Mouse (Mus musculus): ENCODE measurements around the gene Rsph3a. TPM values are rescaled to one million over a fixed set of nuclear protein-coding genes. Genes with fewer than 3 reads are reported as not detected.
A peak's percentile ranks its signal among the peaks of the same experiment; 100 is the strongest.
"Not testable (repeated sequence)": the region's sequence is repeated elsewhere in the genome, so short reads cannot be mapped to it uniquely, and the experiment has no call there.

Rsph3a gene
- 10 to 100 TPM; 39.6 to 45.4 TPM for total RNA-seq (2021)

DNA sequence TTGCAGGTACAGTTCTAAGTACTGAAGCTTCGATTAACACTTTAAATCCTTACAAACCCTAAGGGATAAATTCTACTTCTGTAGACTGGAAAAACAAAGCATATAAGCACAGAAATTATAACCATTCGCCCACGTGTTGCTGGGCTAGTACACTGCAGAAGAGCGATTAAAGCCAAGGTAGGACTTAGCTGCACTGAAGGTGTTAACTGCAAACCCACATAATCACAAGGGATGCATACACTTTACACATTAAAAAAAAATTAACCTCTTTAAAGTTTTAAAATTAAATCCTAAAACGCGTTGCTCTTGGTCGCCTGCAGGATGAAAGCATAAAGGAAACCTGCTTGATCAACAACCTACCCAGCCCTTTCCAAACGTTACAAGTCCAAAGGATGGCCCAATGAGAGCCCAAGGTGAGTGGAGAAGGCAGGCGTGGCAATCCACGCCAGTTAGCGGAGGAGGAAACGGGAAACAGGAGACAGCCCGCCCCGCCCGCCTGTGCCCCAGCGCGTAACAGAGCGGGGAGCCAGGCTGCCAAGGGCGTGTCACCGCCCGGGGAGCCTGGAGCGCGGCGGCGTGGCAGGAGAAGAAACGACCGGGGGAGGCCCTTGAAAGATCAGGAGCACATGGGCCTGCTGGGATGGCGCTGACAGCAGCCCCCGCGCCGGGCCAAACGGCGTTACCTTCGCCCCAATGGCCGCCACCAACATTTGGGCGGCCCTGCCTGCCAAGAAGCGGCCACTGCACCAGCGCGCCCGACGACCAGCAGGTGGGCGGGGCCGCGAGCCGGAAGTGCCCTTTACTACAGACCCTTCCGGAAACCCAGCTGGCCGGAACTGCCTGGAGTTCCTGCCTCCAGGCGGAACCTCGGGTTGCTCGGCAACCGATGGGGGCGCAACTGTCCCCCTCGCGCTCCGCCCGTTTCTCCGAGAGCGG is at the start of gene Rsph3a:
Rsph3a (plus strand) TSS at position 498 of the 936 bp plus-strand sequence.
- peak; percentile 82 to 86 for DNase-seq (ENCODE audit: low spot score in 2 of 2)
- intact Hi-C loops (cut with DNase I), result not testable (repeated sequence)

DNA sequence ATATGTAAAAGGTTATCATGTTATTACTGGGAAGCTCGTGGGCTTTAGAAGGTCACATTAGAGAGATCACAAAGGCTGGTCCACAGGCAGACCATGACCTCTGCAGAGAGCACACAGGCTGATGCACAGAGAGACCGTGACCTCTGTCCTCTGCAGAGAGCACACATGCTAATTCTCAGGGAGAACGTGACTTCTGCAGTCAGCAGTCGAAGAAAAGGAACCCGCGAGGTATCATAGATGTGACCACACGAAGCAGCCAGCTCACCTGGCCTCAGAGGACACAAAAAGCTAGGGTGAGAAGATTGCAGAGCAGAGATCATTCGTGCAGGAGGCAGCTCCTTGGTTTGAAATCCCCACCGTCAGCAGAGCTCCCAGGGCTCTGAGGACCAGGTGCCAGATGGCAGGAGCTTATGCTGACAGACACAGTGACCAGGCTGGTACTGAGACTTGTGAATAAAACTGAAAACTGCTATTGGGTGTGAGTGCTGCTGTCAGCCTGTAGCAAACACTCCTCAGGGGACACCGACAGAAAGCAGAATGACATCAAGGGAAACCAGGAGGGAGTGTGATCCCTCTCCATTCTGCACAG is 49.3 kb upstream of the Rsph3a start:
- DNase-seq (ENCODE audit: low spot score in 2 of 2), result no peak
- intact Hi-C loops (cut with DNase I), result no loop called here

DNA sequence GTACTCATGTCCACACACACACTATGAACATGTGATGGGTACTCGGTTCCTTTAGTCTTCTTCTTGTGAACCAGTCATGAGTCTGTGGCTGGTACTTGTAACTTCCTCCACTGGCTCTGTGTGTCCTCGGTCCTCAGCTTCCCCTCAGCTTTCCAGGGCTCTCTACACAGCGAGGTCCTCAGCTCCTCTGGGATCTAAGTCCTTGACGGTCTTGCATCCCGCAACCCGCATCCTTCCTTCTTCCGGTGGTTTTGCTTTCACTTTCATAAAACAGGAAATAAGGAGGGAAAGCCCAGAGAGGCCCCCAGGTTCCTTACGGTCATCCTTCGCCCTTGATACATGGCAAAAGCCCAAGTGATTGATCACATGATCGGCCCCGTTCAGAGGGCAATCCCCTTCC is 48.3 kb upstream of the Rsph3a start:
- no peak for DNase-seq (ENCODE audit: low spot score in 2 of 2)
- intact Hi-C loops (cut with DNase I), result no loop called here

- no peak for DNase-seq (ENCODE audit: low spot score in 2 of 2)
- intact Hi-C loops (cut with DNase I), result no loop called here
These were observed 47.7 kb upstream of the Rsph3a start for GRCm38 (mm10) chr17:7897756-7898155.

DNA sequence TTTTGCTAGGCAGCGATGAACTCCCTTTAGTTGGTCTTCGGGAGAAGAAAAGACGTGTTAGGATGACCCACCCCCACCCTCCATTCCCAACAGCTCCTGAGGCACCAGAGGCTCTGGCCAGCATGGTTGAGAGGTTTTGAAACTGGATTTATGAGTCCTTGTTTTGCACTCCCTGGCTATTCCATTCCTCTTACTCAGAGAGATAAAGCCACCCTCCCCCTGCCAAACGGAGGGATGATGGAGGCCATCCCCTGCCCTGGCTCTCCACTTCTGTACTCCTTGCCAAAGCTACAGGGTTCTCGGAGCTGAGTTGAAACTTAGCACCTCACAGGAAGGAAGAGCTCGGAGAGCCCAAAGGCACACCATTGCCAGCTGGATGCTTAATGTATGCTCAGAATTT is 46.2 kb upstream of the Rsph3a start:
- DNase-seq (ENCODE audit: low spot score in 2 of 2), result no peak
- intact Hi-C loops (cut with DNase I), result no loop called here

- intact Hi-C loops (cut with DNase I), result no loop called here
- DNase-seq (ENCODE audit: low spot score in 2 of 2), result no peak
These were observed 45.5 kb upstream of the Rsph3a start for GRCm38 (mm10) chr17:7899961-7900360.

DNA sequence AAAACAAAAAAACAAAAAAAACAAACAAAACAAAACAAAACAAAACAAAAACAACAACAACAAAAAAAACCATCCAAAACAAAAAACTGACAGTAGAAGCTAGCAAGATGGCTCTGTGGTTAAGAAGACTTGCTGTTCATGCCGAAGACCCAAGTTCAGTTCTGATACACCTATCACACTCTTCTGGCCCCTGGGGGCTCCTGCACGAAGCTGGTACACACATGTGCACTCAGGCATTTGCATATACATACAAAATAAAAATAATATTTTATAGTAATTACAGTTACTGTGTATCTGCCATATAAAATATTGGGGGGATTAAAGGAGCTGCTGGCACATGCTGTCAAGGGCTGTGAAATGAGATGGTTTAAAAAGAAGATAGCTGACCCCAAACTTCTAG is 43.9 kb upstream of the Rsph3a start:
- intact Hi-C loops (cut with DNase I), result no loop called here
- DNase-seq (ENCODE audit: low spot score in 2 of 2), result no peak

GRCm38 (mm10) chr17:7902362-7902761 is 43.1 kb upstream of the Rsph3a start:
- DNase-seq (ENCODE audit: low spot score in 2 of 2), result peak; percentile 10 to 15
- intact Hi-C loops (cut with DNase I), result no loop called here

GRCm38 (mm10) chr17:7904992-7905391 is 40.4 kb upstream of the Rsph3a start:
- intact Hi-C loops (cut with DNase I), result no loop called here
- no peak for DNase-seq (ENCODE audit: low spot score in 2 of 2)

- intact Hi-C loops (cut with DNase I), result no loop called here
- DNase-seq (ENCODE audit: low spot score in 2 of 2), result no peak
These were observed 39.3 kb upstream of the Rsph3a start for GRCm38 (mm10) chr17:7905936-7906685.

- DNase-seq (ENCODE audit: low spot score in 2 of 2), result no peak
- intact Hi-C loops (cut with DNase I), result no loop called here
These were observed 30.7 kb upstream of the Rsph3a start for GRCm38 (mm10) chr17:7914596-7915227.

- no peak for DNase-seq (ENCODE audit: low spot score in 2 of 2)
- intact Hi-C loops (cut with DNase I), result no loop called here
These were observed 29.6 kb upstream of the Rsph3a start for GRCm38 (mm10) chr17:7915791-7916190.

DNA sequence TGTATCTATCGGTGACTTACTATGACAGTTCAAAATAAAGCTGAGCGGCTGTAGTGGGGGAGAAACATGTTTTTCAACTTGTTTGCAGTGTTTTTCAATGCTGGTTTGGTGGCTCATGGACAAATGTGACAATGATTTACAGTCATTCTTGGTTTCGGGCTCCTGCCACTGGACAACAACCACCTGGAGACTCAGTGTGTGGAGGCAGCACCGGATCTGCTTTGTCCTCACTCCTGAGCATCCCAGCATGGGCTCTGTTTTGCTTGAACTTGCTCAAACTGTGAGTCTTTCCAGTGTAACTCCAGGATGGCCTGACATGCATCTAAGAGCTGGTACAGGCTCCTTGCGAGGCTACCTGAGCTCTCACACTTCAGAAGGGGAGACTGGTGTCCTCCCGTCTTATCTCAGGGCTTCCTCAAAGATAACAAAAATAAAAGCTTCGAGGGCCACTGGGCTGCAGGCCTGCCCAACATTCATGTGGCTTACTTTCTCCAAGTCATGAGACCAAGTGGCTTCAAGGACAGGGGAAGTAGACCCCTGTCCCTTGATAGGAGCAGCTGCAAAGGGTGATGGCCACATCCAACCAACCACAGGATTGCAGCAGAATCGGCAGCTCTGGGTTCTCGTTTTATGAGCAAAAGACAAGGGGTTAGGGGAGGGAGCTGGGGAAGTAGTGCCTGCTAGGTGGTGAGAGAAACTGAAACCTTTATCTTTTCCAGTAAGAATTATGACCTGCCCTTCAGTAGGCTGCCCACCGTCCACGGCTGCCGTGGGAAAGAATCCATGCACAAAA is 28.4 kb upstream of the Rsph3a start:
- intact Hi-C loops (cut with DNase I), result no loop called here
- DNase-seq (ENCODE audit: low spot score in 2 of 2), result no peak

GRCm38 (mm10) chr17:7918355-7918754 is 27.1 kb upstream of the Rsph3a start:
- intact Hi-C loops (cut with DNase I), result no loop called here

GRCm38 (mm10) chr17:7919209-7919608 is 26.2 kb upstream of the Rsph3a start:
- intact Hi-C loops (cut with DNase I), result no loop called here
- DNase-seq (ENCODE audit: low spot score in 2 of 2), result no peak

More at GRCm38 (mm10) chr17:7918355-7918754, 27.1 kb upstream of the Rsph3a start:
- DNase-seq (ENCODE audit: low spot score in 2 of 2), result no peak

DNA sequence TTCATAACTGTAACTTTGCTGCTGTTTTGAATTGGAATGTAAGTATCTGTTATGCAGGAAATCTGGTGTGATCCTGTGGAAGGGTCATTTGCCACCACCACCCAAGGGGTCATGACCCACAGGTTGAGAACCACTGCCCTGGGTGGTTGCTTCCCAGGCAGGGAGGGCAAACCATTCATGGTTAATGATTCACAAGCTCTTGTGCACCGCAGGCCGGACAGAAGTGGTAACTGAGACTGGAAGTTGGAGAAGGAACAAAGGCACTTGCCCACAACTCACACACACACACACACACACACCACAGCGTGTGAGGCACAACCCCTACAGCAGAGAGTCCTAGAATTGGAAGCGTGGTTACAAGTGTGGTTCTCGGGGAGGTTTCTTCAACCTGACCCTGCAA is 22.9 kb upstream of the Rsph3a start:
- intact Hi-C loops (cut with DNase I), result no loop called here
- no peak for DNase-seq (ENCODE audit: low spot score in 2 of 2)

DNA sequence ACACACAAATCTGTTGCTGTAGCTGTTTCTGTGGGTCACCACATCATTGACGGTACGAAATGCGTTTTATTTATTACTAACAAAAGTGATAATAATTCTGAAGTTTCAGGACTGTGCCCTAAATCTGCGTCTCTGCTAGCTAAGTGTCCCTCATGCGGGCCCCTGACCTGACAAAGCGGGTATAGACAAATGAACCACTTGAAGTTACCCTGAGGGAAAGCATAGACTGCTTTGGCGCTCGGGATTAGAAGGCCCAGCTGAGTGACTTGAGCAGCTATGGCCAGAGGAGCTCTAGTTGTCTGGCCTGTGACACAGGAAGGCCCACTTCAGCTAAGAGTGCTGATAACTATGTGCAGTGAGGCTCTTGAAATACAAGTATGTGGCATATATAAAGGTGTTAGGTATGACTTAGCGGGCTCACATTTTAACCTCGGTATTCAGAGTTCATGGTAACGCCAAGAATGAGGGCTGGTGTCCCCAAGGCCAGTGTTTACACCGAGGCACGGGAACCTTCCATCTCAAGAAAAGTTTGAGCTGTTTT is 21.2 kb upstream of the Rsph3a start:
- no peak for DNase-seq (ENCODE audit: low spot score in 2 of 2)
- intact Hi-C loops (cut with DNase I), result no loop called here

DNA sequence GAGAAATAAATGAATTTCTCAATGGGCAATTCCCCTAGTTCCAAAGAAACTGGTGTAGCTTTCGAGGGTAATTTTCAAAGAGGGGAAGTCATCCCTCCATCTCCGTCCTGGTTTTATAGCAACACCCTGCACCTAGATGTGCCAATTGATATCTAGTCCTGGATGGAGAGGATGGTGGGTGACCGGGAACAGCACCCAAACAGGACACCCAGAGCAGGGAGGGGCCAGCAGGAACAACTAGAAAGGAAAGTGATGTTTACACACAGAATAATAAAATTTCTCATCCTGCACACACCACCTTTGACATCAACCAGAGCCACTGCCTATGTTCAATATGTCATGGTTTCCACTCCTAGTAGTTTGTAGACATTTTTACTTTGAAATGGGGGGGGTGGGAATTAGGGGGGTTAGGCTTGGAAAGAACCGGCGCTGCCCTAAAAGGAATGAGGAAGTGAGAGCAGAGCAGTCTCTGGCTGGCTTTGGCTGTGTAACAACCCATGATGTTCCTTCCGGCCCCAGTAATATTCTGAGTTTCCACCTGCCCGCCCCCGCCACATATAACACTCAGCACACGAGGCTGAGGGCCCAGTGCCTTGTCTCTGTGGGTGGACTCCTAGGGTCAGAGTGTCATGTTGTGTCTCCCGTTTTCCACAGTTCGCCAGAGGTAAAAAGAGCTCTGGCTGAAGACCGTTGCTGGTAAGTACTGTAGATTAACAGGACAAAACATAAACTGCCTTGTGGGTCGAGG is 19.8 kb upstream of the Rsph3a start, which contains the start of gene Tagap:
Tagap (plus strand) TSS at position 588 of the 748 bp plus-strand sequence.
- intact Hi-C loops (cut with DNase I), result loop anchor here (5.0 kb wide), 1 partner anchor 58 kb away; no protein-coding TSS in a partner anchor
- no peak for DNase-seq (ENCODE audit: low spot score in 2 of 2)

Data from left cerebral cortex, postnatal 36 days (tissue).